Mouse (Mus musculus) heart, adult 9 months (tissue): ENCODE measurements around the gene Tnfrsf22.
"Not testable (repeated sequence)": the region's sequence is repeated elsewhere in the genome, so short reads cannot be mapped to it uniquely, and the experiment has no call there.

Source experiments
- DNase-seq, 2 experiments: peaks; one replicate each; pipeline ENCODE4 v3.0.0; 2022; ENCODE audit warnings: low spot score in 2 of 2

The Tnfrsf22 gene

DNA sequence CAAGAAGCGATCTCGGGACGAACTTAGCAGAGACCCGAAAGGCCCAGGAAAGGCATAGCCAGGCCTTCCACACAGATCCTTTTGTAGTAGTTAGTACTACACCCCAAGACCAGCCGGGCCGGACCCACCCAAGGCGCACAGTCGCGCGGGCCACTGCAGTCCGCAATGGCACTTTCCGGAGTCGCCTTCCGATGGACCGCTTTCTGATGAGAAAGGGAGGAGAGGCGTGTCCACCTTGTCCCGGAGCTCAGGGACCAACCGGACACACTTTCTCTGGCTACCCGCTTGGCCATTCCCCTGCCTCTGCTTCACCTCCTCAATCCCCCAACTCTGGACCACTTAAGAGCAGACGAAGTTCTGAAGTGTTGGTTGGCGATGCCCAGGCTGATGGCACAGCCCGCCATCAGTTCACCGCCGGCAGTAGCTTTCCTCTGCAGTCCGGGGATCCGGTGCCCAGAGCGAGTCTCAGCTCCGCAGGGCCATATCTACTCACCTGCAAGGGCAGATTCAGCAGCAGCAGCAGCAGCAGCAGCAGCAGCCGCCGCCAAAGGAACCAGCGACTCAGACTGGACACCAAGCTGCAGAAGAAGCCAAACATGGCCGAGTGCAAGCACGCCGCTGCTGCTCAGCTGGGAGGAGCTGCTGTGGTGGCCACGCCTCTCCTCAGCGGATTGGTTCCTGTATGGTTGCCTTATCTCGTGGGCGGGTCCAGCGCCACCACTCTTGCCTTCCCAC lies at the start of gene Tnfrsf22:
Tnfrsf22 (minus strand) TSS at position 628 of the 735 bp plus-strand sequence.
- peak; percentile 78 to 79 for DNase-seq

DNA sequence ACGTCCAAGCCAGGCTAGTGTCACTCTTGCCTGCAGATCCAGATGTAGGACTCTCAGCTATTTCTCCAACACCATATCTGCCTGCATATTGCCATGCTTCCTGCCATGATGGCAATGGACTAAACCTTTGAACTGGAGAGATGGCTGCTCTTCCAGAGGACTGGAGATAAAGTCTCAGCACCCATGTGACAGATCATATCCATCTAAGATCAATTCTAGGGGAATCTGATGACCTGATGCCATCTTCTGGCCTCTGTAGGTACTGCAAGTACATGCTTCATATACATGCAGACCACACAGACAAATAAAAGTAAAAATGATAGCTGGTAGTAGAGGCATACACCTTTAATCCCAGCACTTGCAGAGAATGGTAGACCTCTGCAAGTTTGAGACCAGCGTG lies 46.7 kb upstream of the Tnfrsf22 start:
- DNase-seq: no peak

DNA sequence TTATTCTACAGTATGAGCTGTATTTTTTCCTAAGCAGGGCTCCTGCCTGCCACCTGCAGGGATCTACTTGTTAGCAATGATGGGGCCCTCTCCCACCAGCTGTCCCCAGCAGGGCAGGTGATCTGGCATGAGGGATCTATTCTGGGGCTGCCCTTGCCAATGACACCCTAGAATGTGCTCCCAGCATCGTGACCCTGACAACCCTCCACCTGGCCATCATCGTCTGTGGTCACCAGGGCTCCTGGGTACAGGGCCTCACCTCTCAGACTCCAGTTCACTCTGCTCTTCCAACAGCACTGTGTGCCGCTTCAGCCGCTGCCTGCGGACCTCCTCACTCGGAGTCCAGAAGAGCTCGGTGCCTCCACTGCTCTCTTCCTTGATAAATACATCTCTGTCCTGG lies 45.1 kb upstream of the Tnfrsf22 start:
- DNase-seq: no peak

DNA sequence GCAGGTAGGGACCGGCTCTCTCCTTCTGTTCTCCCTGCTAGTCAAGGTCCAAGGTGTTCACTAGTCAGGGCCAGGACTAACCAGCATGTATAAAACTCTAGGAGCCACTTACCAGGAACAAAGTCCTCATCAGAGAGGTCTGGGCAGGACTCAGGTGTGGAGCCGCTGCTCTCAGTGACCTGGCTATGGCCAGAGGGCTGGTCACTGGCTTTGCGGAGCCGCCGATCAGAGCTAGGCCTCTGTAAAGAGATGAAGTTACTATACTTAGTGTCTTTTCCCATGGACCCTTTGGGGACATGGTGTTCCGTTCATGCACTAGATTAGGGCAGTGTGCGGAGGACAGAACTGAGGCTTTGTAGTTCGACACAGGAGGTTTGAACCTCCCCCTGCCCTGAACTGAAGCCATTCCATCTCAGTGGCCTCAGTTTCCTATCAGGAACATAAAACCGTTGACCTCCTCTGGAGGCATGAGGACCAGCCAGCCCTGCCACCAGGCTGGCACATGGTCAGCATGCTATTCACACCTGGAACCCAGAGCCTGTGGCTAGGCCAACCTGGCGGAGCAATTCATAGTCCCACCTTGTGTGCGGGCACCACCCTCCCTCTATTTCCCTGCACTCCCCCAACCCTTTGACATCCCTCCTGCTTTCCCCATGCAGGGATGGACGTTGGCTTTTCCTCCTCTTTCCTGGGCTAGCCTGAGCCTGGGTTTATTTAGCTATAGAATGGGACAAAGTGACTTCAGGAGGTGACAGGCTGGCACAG lies 43.5 kb upstream of the Tnfrsf22 start:
- no peak for DNase-seq

DNA sequence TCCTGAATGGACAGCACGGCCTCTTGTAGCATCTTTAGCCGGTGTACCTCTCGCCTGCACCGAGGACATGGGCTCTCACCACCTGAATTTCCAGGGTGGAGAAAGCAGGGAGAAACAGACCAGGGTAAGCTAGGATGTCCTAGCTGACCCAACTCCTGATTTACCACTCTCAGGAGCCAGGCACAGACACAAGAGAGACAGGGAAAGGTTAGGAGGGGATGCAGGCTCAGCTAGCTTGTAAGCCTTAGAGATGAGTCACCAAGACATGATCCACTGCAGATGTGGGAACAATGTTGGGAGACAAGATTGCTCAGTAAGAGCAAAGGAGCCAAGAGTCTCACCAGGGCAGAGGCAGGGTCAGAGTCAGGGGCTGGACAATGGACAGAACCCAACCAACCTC lies 42.4 kb upstream of the Tnfrsf22 start:
- DNase-seq: no peak

DNA sequence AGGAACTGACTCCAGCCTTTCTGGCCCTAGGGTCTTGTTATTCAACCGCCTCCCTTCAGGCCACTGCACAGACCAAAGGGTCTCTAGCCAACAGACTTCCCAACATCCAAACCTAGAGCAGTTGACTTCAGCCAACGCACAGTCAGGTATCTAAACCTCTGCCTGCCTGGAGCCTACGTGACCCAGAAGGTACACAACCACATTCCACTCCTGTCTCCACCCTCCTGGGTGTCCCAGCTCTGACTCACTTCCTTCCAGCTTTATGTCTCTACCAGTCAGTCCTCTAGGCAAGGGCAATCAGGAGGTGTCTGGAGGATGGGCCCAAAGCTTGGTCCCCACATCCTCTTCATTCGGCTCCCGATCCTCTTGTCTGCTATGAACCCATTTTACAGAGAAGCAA lies 41.7 kb upstream of the Tnfrsf22 start:
- DNase-seq: no peak

DNA sequence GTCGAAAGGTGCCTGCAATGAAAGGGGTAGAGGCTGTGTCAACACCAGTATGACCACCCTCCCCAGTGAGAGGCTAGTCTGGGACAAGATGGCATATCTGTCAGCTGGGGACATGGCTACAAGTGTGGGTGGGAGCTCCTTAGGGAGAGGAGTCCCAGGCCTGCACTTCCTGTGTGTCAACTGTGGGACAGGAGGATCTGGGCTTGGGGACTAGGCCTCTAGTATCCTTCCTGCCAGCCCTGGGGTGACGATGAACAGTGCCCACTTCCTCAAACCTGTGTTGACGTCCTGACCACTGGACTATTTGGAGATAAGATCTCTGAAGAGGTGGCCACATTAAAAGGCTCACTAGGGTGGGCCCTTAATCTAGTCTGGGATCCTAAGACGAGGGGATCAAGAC lies 40.5 kb upstream of the Tnfrsf22 start:
- no peak for DNase-seq

DNA sequence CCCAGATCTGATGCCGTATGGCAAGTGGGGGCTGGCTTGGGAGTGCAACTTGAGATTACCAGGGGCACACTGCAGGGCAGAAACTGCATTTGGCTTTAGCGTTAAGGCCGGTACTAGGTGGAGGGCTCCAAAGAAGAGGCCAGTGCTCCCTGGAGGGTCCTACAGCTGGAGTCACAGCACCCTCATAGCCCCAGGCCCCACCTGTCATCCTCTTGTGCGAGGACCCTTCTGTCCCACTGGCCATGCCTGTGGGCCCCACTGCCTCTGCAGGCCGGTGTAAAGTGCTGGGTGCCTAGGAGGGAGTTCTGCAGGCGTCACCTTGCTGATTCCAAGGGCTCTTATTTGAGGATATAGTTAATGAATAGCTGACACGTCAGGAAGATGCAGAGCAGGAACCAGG lies 40.0 kb upstream of the Tnfrsf22 start:
- DNase-seq: no peak

DNA sequence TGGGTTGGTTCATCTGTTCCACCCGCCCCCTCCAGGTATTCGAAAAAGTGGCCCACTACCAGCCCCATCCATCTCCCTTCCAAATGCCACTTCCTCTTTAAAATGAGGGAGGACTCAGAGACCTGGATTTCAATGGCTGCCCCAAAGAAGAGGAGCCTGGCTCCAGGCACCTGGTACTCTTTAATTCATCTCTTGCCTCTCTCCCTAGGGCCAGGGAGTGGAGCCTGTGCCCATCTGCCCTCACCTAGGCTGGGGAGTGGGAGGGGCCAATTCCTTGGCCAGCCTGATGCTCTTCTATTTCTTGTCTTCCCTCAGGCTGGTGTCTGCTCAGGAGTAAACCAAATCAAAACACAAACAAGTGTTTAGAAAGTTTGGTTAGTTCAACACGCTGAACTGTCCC lies 37.2 kb upstream of the Tnfrsf22 start:
- DNase-seq: not testable (repeated sequence)

DNA sequence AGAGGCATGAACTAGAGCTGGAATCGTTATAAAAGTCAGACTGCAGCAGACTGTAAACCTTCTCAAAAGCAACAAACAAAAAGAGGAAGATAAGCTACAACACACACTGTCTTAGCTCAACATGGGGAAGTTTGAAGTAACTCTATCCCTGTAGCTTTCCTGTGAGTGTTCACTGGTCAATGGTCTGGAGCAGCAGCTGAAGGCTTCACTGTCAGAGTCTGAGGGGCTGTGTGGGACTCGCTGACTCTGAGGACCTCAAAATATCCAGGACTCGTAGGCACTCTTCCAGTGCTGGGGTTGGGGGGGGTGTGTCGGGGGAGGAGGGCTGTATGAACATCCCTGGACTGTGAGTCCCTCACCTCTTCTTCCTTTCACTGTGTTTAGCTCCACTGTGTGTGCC lies 36.7 kb upstream of the Tnfrsf22 start:
- not testable (repeated sequence) for DNase-seq

DNA sequence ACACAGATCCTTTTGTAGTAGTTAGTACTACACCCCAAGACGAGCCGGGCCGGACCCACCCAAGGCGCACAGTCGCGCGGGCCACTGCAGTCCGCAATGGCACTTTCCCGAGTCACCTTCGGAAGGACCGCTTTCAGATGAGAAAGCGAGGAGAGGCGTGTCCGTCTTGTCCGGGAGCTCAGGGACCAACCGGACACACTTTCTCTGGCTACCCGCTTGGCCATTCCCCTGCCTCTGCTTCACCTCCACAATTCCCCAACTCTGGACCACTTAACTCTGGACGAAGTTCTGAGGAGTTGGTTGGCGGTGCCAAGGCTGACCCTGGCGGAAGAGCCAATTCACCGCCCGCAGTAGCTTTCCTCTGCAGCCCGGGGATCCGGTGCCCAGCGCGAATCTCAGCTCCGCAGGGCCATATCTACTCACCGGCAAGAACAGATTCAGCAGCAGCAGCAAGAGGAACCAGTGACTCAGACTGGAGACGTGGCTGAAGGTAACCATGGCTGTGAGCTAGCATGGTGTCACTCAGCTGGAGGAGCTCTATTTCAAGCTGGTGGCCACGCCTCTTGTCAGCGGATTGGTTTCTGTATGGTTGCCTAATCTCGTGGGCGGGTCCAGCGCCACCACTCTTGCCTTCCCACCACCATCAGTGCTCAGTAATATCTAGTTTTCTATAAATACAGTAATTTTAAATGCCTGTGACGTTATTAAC lies 36.1 kb upstream of the Tnfrsf22 start, which contains the start of gene Tnfrsf23:
Tnfrsf23 (minus strand) TSS at position 514 of the 709 bp plus-strand sequence.
- DNase-seq: peak; percentile 75 to 80

DNA sequence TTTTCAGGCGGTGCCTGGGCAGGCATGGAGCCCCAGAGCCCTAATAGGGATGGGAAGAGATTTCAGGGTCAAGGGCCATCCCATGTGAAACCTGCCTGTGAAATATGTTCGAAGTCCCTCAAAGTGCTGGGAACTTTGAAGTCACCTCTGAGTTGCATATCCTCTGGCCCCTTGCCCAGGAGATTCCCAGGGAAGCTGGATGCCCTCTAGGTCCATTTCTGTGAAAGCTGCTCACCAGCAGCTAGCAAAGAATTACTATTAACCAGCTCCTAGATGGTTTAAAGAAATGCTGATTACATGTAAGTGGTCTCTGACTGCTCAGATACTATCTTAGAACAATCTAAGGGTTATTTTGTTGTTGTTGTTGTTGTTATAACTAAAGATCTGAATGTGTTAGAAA lies 35.1 kb upstream of the Tnfrsf22 start:
- not testable (repeated sequence) for DNase-seq

DNA sequence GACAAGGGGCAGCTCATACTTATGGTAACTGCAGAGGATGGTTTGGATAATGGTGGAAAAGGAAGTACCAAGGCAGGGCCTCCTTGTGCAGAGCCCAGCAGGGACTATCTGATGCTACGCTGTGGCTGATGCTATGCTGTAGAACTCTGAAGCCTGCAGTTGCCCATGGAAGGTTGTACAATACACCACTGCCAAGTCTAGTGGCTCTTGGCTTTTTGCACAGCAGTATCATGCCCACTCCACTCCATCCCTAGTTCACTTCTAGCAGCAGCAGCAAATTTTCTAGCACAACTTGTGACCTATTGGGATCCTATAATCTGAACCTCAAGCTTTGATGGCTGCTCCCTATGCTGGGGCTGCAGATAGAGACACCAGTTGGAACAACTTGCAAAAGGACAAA lies 32.1 kb upstream of the Tnfrsf22 start:
- DNase-seq: no peak

DNA sequence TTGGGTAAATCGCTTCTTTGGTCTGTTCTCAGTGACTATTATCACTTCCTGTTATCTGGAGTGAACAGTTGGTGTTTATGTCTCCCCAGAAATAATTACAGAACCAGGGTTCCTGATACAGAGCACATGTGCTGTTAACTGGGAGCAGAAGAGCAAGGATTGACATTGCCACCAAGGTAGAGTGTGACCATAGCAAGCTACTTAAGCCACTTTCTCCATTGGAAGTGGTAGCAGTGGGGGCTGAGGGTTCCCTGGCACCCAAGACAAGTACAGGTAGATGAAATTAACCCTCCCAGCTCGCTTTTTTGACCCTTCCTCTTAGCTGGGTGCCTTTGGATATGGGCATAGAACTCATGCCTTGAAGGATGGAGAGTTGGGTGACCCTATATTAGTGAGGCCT lies 31.4 kb upstream of the Tnfrsf22 start:
- DNase-seq: not testable (repeated sequence)

DNA sequence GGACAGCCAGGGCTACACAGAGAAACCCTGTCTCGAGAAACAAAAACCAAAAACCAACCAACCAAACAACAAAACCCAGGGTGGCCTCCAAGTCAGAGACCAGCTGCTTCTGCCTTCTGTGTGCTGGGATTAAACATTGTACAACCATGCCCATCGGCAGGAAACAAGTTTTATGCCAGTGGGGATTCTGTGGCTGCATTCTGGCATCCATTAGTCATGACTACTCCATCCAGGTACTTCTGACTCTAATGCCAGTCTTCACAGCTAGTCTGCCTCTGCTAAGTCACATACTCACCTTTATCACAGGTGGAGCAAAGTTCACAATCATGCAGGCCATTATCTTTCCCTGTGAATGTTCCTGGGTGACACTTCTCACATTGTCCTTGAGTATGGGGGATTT lies 30.2 kb upstream of the Tnfrsf22 start:
- DNase-seq: not testable (repeated sequence)

DNA sequence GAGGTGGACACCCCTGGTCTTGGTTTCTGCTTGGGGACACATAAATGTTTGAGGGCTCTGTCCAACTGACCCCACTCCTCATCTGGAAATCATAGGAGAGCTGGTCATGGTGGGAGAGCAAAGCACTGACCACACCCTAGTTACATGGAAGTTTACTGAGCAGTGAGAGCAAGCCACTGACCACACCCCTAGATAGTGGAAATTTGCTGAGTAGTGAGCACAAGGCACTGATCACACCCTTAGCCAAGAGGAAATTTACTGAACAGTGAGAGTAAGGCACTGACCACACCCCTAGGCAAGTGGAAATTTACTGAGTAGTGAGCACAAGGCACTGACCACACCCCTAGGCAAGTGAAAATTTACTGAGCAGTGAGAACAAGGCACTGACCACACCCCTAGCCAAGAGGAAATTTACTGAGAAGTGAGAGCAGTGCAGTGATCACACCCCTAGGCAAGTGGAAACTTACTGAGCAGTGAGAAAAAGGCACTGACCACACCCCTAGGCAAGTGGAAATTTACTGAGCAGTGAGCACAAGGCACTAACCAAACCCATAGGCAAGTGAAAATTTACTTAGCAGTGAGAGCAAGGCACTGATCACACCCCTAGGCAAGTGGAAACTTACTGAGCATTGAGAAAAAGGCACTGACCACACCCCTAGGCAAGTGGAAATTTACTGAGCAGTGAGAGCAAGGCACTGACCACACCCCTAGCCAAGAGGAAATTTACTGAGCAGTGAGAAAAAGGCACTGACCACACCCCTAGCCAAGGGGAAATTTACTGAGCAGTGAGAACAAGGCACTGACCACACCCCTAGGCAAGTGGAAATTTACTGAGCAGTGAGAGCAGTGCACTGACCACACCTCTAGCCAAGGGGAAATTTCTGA lies 17.2 kb upstream of the Tnfrsf22 start:
- DNase-seq: no peak

DNA sequence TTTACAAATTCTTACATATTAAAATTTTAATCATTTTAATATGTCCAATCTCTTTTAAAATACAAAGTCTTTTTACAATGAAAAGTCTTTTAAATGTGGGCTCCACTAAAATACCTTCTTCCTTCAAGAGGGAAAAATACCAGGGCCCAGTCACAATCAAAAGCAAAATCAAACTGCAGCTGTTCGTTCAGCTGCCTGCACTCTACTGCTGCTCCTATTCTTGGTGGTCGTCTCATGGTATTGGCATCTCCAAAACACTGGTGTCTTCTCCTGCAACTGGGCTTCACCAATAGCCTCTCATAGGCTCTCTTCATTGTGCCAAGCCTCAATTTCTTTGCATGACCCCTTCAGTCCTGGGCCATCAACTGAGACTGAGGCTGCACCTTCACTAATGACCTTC lies 14.0 kb upstream of the Tnfrsf22 start:
- no peak for DNase-seq

DNA sequence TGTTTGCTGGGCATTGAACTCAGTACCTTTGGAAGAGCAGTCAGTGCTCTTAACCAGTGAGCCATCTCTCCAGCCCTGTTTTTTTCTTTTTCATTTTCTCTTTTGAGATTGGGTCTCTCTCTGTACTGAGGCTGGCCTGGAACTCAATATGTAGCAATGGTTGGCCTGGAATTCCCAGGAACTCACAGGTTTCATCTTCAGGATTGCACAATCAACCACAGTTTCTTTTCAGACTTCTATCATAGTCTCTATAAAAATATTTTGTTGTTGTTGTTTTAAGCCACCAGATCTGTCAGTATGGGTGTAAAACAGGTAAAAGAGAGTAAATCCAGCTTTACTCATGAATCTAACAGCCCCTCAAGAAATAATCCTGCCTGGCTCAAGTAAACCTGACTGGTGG lies 11.3 kb upstream of the Tnfrsf22 start:
- no peak for DNase-seq

DNA sequence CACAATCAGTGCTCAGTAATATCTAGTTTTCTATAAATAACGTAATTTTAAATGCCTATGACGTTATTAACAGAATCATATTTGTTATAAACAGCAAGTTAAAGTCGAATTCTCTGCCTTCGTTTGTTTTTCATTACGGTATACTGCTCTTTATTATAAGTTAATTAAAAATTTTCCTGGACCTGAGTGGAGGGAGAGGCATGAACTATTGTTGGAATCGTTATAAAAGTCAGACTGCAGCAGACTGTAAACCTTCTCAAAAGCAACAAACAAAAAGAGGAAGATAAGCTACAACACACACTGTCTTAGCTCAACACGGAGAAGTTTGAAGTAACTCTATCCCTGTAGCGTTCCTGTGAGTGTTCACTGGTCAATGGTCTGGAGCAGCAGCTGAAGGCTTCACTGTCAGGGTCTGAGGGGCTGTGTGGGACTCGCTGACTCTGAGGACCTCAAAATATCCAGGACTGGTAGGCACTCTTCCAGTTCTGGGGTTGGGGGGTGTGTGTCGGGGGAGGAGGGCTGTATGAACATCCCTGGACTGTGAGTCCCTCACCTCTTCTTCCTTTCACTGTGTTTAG lies 397 bp upstream of the Tnfrsf22 start:
- not testable (repeated sequence) for DNase-seq

DNA sequence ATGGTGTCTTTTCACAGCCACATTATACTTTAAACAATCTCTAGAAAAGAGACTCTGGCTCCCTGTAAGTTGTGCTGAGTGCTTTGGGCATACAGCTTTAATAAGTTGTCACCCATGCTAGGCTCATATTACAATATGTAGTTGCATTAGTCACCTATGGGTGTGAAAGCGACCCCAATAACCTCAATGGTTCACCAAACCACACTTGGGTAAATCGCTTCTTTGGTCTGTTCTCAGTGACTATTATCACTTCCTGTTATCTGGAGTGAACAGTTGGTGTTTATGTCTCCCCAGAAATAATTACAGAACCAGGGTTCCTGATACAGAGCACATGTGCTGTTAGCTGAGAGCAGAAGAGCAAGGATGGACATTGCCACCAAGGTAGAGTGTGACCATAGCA lies 5.5 kb downstream of the Tnfrsf22 start:
- not testable (repeated sequence) for DNase-seq

DNA sequence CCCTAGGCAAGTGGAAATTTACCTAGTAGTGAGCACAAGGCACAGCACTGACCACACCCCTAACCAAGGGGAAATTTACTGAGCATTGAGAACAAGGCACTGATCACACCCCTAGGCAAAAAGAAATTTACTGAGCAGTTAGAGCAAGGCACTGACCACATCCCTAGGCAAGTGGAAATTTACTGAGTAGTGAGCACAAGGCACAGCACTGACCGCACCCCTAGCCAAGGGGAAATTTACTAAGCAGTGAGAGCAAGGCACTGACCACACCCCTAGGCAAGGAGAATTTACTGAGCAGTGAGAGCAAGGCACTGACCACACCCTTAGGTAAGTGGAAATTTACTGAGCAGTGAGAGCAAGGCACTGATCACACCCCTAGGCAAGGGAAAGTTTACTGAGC lies 12.8 kb downstream of the Tnfrsf22 start:
- no peak for DNase-seq
